Comparison of ENCODE assay signal across 8 mouse cellular contexts in genomic region chr6:97147755-97148382, GRCm38 (mm10). TPM values are rescaled to one million over a fixed set of nuclear protein-coding genes. Genes with fewer than 3 reads are reported as not detected.
DNase-seq lines count a peak whose midpoint lies in the region; ATAC-seq lines count a peak whose summit lies in the region.

No protein-coding gene starts in this region.

- DNase-seq in thymus, postnatal 14 days, result peak; percentile 6
- DNase-seq in thymus, postnatal 10 days (ENCODE audit: low spot score in 2 of 2), result no peak
- DNase-seq in cerebellum, postnatal 36 days, result peak; percentile 52
- DNase-seq in gastrocnemius, postnatal 36 days, result peak; percentile 30 to 46
- peak; percentile 66 for DNase-seq in kidney, adult 18-20 months
- peak; percentile 44 for DNase-seq in urinary bladder, postnatal 14 days (ENCODE audit: low spot score)

- H3K4me3 ChIP-seq in limb, embryonic 15.5 days, result peak overlapping the region; percentile 68
- peak overlapping the region; percentile 59 for H3K4me3 ChIP-seq in midbrain, embryonic 15.5 days

- intact Hi-C loops in gastrocnemius, postnatal 36 days (cut with DNase I), result no loop called here

- H3K27me3 ChIP-seq in limb, embryonic 15.5 days, result no peaks in the 10 kb centered on the region
- no peaks in the 10 kb centered on the region for H3K27me3 ChIP-seq in midbrain, embryonic 15.5 days (replicated peaks)

- 0 out of 2 replicates have a peak, but pooled peaks have one; percentile 20 for ATAC-seq in limb, embryonic 15.5 days (ENCODE audit: insufficient number of reproducible peaks, low FRiP score, low TSS enrichment, low read depth)
- peak; percentile 70 for ATAC-seq in midbrain, embryonic 15.5 days (replicated peaks)

- peaks cover 22% of the 10 kb centered on the region for H3K4me1 ChIP-seq in limb, embryonic 15.5 days
- H3K4me1 ChIP-seq in midbrain, embryonic 15.5 days, result peaks cover 21% of the 10 kb centered on the region

- peak overlapping the region; percentile 95 for H3K4me2 ChIP-seq in limb, embryonic 15.5 days
- H3K4me2 ChIP-seq in midbrain, embryonic 15.5 days, result peak overlapping the region; percentile 95

- 3% methylated on average over 18 of the region's 18 CpGs for WGBS in limb, embryonic 15.5 days
- WGBS in midbrain, embryonic 15.5 days, result 14% methylated on average over 18 of the region's 18 CpGs

- no peaks in the 10 kb centered on the region for H3K9me3 ChIP-seq in limb, embryonic 15.5 days
- no peaks in the 10 kb centered on the region for H3K9me3 ChIP-seq in midbrain, embryonic 15.5 days

- peak overlapping the region; percentile 72 for H3K9ac ChIP-seq in limb, embryonic 15.5 days
- peak overlapping the region; percentile 78 for H3K9ac ChIP-seq in midbrain, embryonic 15.5 days

- no peaks in the 10 kb centered on the region; the same call in 1 of the 2 replicates for H3K36me3 ChIP-seq in limb, embryonic 15.5 days
- H3K36me3 ChIP-seq in midbrain, embryonic 15.5 days (replicated peaks), result no peaks in the 10 kb centered on the region

- H3K27ac ChIP-seq in limb, embryonic 15.5 days, result peak overlapping the region; percentile 86
- peak overlapping the region; percentile 78 for H3K27ac ChIP-seq in midbrain, embryonic 15.5 days

RNA-seq across cellular contexts. Expression of gene Eogt, which starts 1.1 kb away (rescaled TPM):
- 1 to 10 TPM; 6.1 to 6.6 TPM for total RNA-seq in gastrocnemius, postnatal 36 days (2021)
- 14.9 TPM in 2 replicates for polyA plus RNA-seq in limb, embryonic 15.5 days (2015; fragmentation: Nextera tagmentation; extraction: Ambion mirVana)
- polyA plus RNA-seq in midbrain, embryonic 15.5 days (2015; fragmentation: Nextera tagmentation; extraction: Ambion mirVana), result 13.2 and 13.5 TPM in 2 replicates

RNA-seq across cellular contexts. Expression of gene Tmf1, which starts 31.1 kb away (rescaled TPM):
- 10 to 100 TPM; 37.4 to 42.6 TPM for total RNA-seq in gastrocnemius, postnatal 36 days (2021)
- polyA plus RNA-seq in limb, embryonic 15.5 days (2015; fragmentation: Nextera tagmentation; extraction: Ambion mirVana), result 38.5 and 40.3 TPM in 2 replicates
- 35.6 and 35.7 TPM in 2 replicates for polyA plus RNA-seq in midbrain, embryonic 15.5 days (2015; fragmentation: Nextera tagmentation; extraction: Ambion mirVana)

RNA-seq across cellular contexts. Expression of gene Uba3, which starts 57.6 kb away (rescaled TPM):
- total RNA-seq in gastrocnemius, postnatal 36 days (2021), result 10 to 100 TPM; 31.7 to 32.2 TPM
- 77.0 and 81.4 TPM in 2 replicates for polyA plus RNA-seq in limb, embryonic 15.5 days (2015; fragmentation: Nextera tagmentation; extraction: Ambion mirVana)
- polyA plus RNA-seq in midbrain, embryonic 15.5 days (2015; fragmentation: Nextera tagmentation; extraction: Ambion mirVana), result 86.3 and 87.2 TPM in 2 replicates

Comparison
In these comparisons a context has a peak if more than half of its experiments do, and no peak if none do; other contexts are left out.
1. DNase-seq: peak in thymus, postnatal 14 days (single experiment), cerebellum, postnatal 36 days (2 of 2), gastrocnemius, postnatal 36 days (2 of 2), kidney, adult 18-20 months (single experiment) and urinary bladder, postnatal 14 days (single experiment); none in thymus, postnatal 10 days (0 of 2).